Mouse (Mus musculus): ENCODE results near the gene Dab2ip. TPM values are rescaled to one million over a fixed set of nuclear protein-coding genes. Genes with fewer than 3 reads are reported as not detected.

The Dab2ip gene
- total and polyA plus RNA-seq, 3 experiments: 4.0 to 9.9 TPM; not detected in 1

- Histone ChIP-seq H3K27me3 (ENCODE audit: control insufficient read depth in 1 of 2, insufficient read depth in 2 of 2, low read length in 2 of 2) (peaks cover 2 to 3% of the 10 kb centered on the region in 2 experiments; a peak in 3 of 4 replicates), H3K4me1 (ENCODE audit: control insufficient read depth in 1 of 2, insufficient read depth in 2 of 2, low read length in 2 of 2) (peaks cover 0 to 1% of the 10 kb centered on the region in 2 experiments; a peak in 1 of 4 replicates), H3K9ac (ENCODE audit: control insufficient read depth, low read depth, low read length, poor library complexity, severe bottlenecking) (no peak overlapping the region), H3K4me3 (ENCODE audit: control insufficient read depth in 1 of 2, insufficient read depth in 1 of 2, low read depth in 2 of 2, low read length in 2 of 2) (no peak overlapping the region), H3K9me3 (replicated peaks; ENCODE audit: insufficient read depth, low read length) (no peaks in the 10 kb centered on the region), H3K27ac (ENCODE audit: control insufficient read depth, low read depth, low read length) (no peak overlapping the region), H3K36me3 (ENCODE audit: control insufficient read depth in 1 of 2, insufficient read depth in 2 of 2, low read length in 2 of 2) (0 out of 4 replicates have a peak, but pooled peaks cover 0 to under 1% of the 10 kb centered on the region in 2 experiments), H3K79me2 (ENCODE audit: control insufficient read depth, insufficient read depth, low read length, poor library complexity) (no peaks in the 10 kb centered on the region)
- TF ChIP-seq GATA1 (IDR thresholded peaks at IDR 0.05; ENCODE audit: low read depth, low read length) (no peak), POLR2AphosphoS2 (IDR thresholded peaks at IDR 0.05; ENCODE audit: low read length) (no peak), MAFK (IDR thresholded peaks at IDR 0.05; ENCODE audit: borderline replicate concordance, low read depth, low read length) (no peak), ZC3H11A (IDR thresholded peaks at IDR 0.05; ENCODE audit: low read depth, low read length) (no peak), E2F4 (IDR thresholded peaks at IDR 0.05; ENCODE audit: borderline replicate concordance, low read depth, low read length) (no peak), USF2 (IDR thresholded peaks at IDR 0.05; ENCODE audit: borderline replicate concordance in 1 of 2, insufficient read depth in 1 of 2, low read depth in 1 of 2, low read length in 2 of 2) (no peak)
- DNase-seq (ENCODE audit: low read depth, low spot score): no peak
Measured at GRCm38 (mm10) chr2:35686104-35686503, 128.0 kb downstream of the Dab2ip start.

GRCm38 (mm10) chr2:35687557-35688070 is 129.5 kb downstream of the Dab2ip start:
- Histone ChIP-seq H3K4me1 (ENCODE audit: control insufficient read depth in 1 of 2, insufficient read depth in 2 of 2, low read length in 2 of 2) (0 out of 4 replicates have a peak, but pooled peaks cover 0 to 2% of the 10 kb centered on the region in 2 experiments), H3K27me3 (ENCODE audit: control insufficient read depth in 1 of 2, insufficient read depth in 2 of 2, low read length in 2 of 2) (peaks cover 2 to 3% of the 10 kb centered on the region in 2 experiments; a peak in 3 of 4 replicates)

GRCm38 (mm10) chr2:35688121-35688520 is 130.1 kb downstream of the Dab2ip start:
- Histone ChIP-seq H3K9me3 (replicated peaks; ENCODE audit: insufficient read depth, low read length) (no peaks in the 10 kb centered on the region), H3K27ac (ENCODE audit: control insufficient read depth, low read depth, low read length) (no peak overlapping the region), H3K36me3 (ENCODE audit: control insufficient read depth in 1 of 2, insufficient read depth in 2 of 2, low read length in 2 of 2) (no peaks in the 10 kb centered on the region), H3K4me1 (ENCODE audit: control insufficient read depth in 1 of 2, insufficient read depth in 2 of 2, low read length in 2 of 2) (0 out of 4 replicates have a peak, but pooled peaks cover 0 to 2% of the 10 kb centered on the region in 2 experiments), H3K27me3 (ENCODE audit: control insufficient read depth in 1 of 2, insufficient read depth in 2 of 2, low read length in 2 of 2) (peaks cover 2 to 3% of the 10 kb centered on the region in 2 experiments; a peak in 3 of 4 replicates), H3K79me2 (ENCODE audit: control insufficient read depth, insufficient read depth, low read length, poor library complexity) (no peaks in the 10 kb centered on the region), H3K4me3 (ENCODE audit: control insufficient read depth in 1 of 2, insufficient read depth in 1 of 2, low read depth in 2 of 2, low read length in 2 of 2) (no peak overlapping the region), H3K9ac (ENCODE audit: control insufficient read depth, low read depth, low read length, poor library complexity, severe bottlenecking) (no peak overlapping the region)
- DNase-seq (ENCODE audit: low read depth, low spot score): no peak
- no peak for TF ChIP-seq EP300 (IDR thresholded peaks at IDR 0.05; ENCODE audit: low read depth in 1 of 2, low read length in 2 of 2)
- no peak for TF ChIP-seq TAL1 (IDR thresholded peaks at IDR 0.05; ENCODE audit: low read length)
- no peak for TF ChIP-seq ELF1 (IDR thresholded peaks at IDR 0.05; ENCODE audit: low read depth, low read length)
- TF ChIP-seq MEF2A (IDR thresholded peaks at IDR 0.05; ENCODE audit: extremely low read depth, insufficient replicate concordance, low read depth, low read length, poor library complexity, severe bottlenecking): no peak
- no peak for TF ChIP-seq MYB (IDR thresholded peaks at IDR 0.05; ENCODE audit: low read depth, low read length)
- TF ChIP-seq E2F4 (IDR thresholded peaks at IDR 0.05; ENCODE audit: borderline replicate concordance, low read depth, low read length): no peak
- TF ChIP-seq POLR2AphosphoS2 (IDR thresholded peaks at IDR 0.05; ENCODE audit: low read length): no peak
- TF ChIP-seq RAD21 (IDR thresholded peaks at IDR 0.05; ENCODE audit: low read depth, low read length): no peak
- TF ChIP-seq GATA1 (IDR thresholded peaks at IDR 0.05; ENCODE audit: low read depth, low read length): no peak
- no peak for TF ChIP-seq ETS1 (IDR thresholded peaks at IDR 0.05; ENCODE audit: low read depth, low read length)
- no peak for TF ChIP-seq MXI1 (IDR thresholded peaks at IDR 0.05; ENCODE audit: low read depth, low read length)
- TF ChIP-seq BHLHE40 (IDR thresholded peaks at IDR 0.05; ENCODE audit: borderline replicate concordance, low read depth, low read length): no peak
- TF ChIP-seq SMC3 (IDR thresholded peaks at IDR 0.05; ENCODE audit: low read depth, low read length): no peak
- TF ChIP-seq JUND (IDR thresholded peaks at IDR 0.05; ENCODE audit: low read depth, low read length): no peak
- TF ChIP-seq KAT2A (conservative IDR thresholded peaks at IDR 0.05; ENCODE audit: low read depth, low read length): no peak
- no peak for TF ChIP-seq ZMIZ1 (IDR thresholded peaks at IDR 0.05; ENCODE audit: low read depth, low read length)

More at GRCm38 (mm10) chr2:35687557-35688070, 129.5 kb downstream of the Dab2ip start:
- Histone ChIP-seq H3K9me3 (replicated peaks; ENCODE audit: insufficient read depth, low read length) (no peaks in the 10 kb centered on the region), H3K79me2 (ENCODE audit: control insufficient read depth, insufficient read depth, low read length, poor library complexity) (no peaks in the 10 kb centered on the region), H3K36me3 (ENCODE audit: control insufficient read depth in 1 of 2, insufficient read depth in 2 of 2, low read length in 2 of 2) (no peaks in the 10 kb centered on the region), H3K27ac (ENCODE audit: control insufficient read depth, low read depth, low read length) (no peak overlapping the region), H3K4me3 (ENCODE audit: control insufficient read depth in 1 of 2, insufficient read depth in 1 of 2, low read depth in 2 of 2, low read length in 2 of 2) (no peak overlapping the region), H3K9ac (ENCODE audit: control insufficient read depth, low read depth, low read length, poor library complexity, severe bottlenecking) (no peak overlapping the region)
- TF ChIP-seq NELFE (IDR thresholded peaks at IDR 0.05; ENCODE audit: low read depth, low read length) (no peak), POLR2A (IDR thresholded peaks at IDR 0.05; ENCODE audit: control insufficient read depth in 1 of 2, insufficient read depth in 1 of 2, low read depth in 1 of 2, low read length in 2 of 2, poor library complexity in 1 of 2) (no peak), NRF1 (IDR thresholded peaks at IDR 0.05; ENCODE audit: insufficient read depth, low read depth, low read length, poor library complexity, severe bottlenecking) (no peak), KAT2A (conservative IDR thresholded peaks at IDR 0.05; ENCODE audit: low read depth, low read length) (no peak)
- DNase-seq (ENCODE audit: low read depth, low spot score): no peak
